Mouse (Mus musculus) kidney, postnatal 36 days (tissue): ENCODE results near the gene Nlgn2.

Source experiments
- DNase-seq, 2 experiments: peaks; one replicate each; pipeline ENCODE4 v3.0.0; 2021 to 2022; ENCODE audit warnings: mixed read lengths in 2 of 2

Nlgn2 gene

GRCm38 (mm10) chr11:69791420-69791819 is 46.2 kb downstream of the Nlgn2 start:
- no peak for DNase-seq

- no peak for DNase-seq
Measured at GRCm38 (mm10) chr11:69789431-69789830, 48.2 kb downstream of the Nlgn2 start.

- DNase-seq, result no peak
Measured at GRCm38 (mm10) chr11:69787306-69787705, 50.3 kb downstream of the Nlgn2 start.

- peak; percentile 55 to 63 for DNase-seq
Measured at GRCm38 (mm10) chr11:69784793-69785272, 52.8 kb downstream of the Nlgn2 start.

- DNase-seq, result no peak
Measured at GRCm38 (mm10) chr11:69781828-69782227, 55.8 kb downstream of the Nlgn2 start.

GRCm38 (mm10) chr11:69778985-69779384 is 58.6 kb downstream of the Nlgn2 start:
- DNase-seq, result no peak

GRCm38 (mm10) chr11:69778258-69778982 is 59.2 kb downstream of the Nlgn2 start:
- DNase-seq, result peak in 1 of 2 experiments; percentile 33

- DNase-seq, result no peak
Measured at GRCm38 (mm10) chr11:69777504-69778257, 59.9 kb downstream of the Nlgn2 start.

- no peak for DNase-seq
Measured at GRCm38 (mm10) chr11:69776488-69776887, 61.1 kb downstream of the Nlgn2 start.

GRCm38 (mm10) chr11:69775716-69776115 is 61.9 kb downstream of the Nlgn2 start:
- DNase-seq, result no peak

- DNase-seq, result no peak
Measured at GRCm38 (mm10) chr11:69774961-69775360, 62.6 kb downstream of the Nlgn2 start.
